In genomic region chr2:148292442-148292841, GRCm38 (mm10) we compare ENCODE assay signal across 20 mouse cellular contexts.
"Had no signal": no experiment of that assay in that cellular context is flagged by ENCODE, and none has a peak within 500 bp of the region (broad histone marks: within the 10 kb centered on the region; RNA-seq: fewer than 3 reads in every experiment).

No protein-coding gene starts in this region.

- H3K27ac ChIP-seq: heart, adult 2 months; heart, embryonic 13.5 days; heart, embryonic 15.5 days; hindbrain, embryonic 10.5 days; hindbrain, embryonic 12.5 days; hindbrain, embryonic 14.5 days; intestine, embryonic 15.5 days; layer of hippocampus, adult 2 months; left cerebral cortex, adult 2 months; limb, embryonic 10.5 days; limb, embryonic 12.5 days had no signal

- H3K27me3 ChIP-seq: heart, embryonic 13.5 days; heart, embryonic 15.5 days; hindbrain, embryonic 12.5 days; intestine, embryonic 15.5 days; limb, embryonic 12.5 days had no signal

- H3K36me3 ChIP-seq: heart, embryonic 13.5 days; heart, embryonic 15.5 days; hindbrain, embryonic 10.5 days; hindbrain, embryonic 12.5 days; intestine, embryonic 15.5 days; limb, embryonic 10.5 days; limb, embryonic 12.5 days had no signal

- H3K4me3 ChIP-seq: heart, adult 2 months; heart, embryonic 13.5 days; heart, embryonic 15.5 days; hindbrain, embryonic 10.5 days; hindbrain, embryonic 12.5 days; intestine, embryonic 15.5 days; layer of hippocampus, adult 2 months; left cerebral cortex, adult 2 months; limb, embryonic 10.5 days; limb, embryonic 12.5 days had no signal

- ATAC-seq: inflammation-experienced regulatory T-cells, adult 6 months; intestine, postnatal 0 days had no signal

- DNase-seq: gastrocnemius, postnatal 36 days; heart, adult 2 months; heart, postnatal 36 days; kidney, adult 18-20 months; kidney, adult 8-10 months; kidney, postnatal 25 days; kidney, postnatal 4 days had no signal

- H3K4me1 ChIP-seq: heart, embryonic 15.5 days; hindbrain, embryonic 10.5 days; hindbrain, embryonic 12.5 days; intestine, embryonic 15.5 days; limb, embryonic 10.5 days; limb, embryonic 12.5 days had no signal

- H3K9ac ChIP-seq: heart, embryonic 13.5 days; heart, embryonic 15.5 days; hindbrain, embryonic 12.5 days; hindbrain, embryonic 14.5 days; intestine, embryonic 15.5 days; limb, embryonic 12.5 days had no signal

- H3K4me2 ChIP-seq: heart, embryonic 11.5 days; heart, embryonic 13.5 days; heart, embryonic 15.5 days; hindbrain, embryonic 12.5 days; hindbrain, embryonic 14.5 days; intestine, embryonic 15.5 days; limb, embryonic 12.5 days had no signal

- H3K9me3 ChIP-seq: heart, embryonic 13.5 days; heart, embryonic 15.5 days; hindbrain, embryonic 10.5 days; hindbrain, embryonic 12.5 days; intestine, embryonic 15.5 days; limb, embryonic 10.5 days; limb, embryonic 12.5 days had no signal
